Mouse (Mus musculus): ENCODE measurements around the gene Terf2ip. TPM values are rescaled to one million over a fixed set of nuclear protein-coding genes. Genes with fewer than 3 reads are reported as not detected.

The Terf2ip gene
- total and polyA plus RNA-seq, 3 experiments = 9.4 to 13.7 (median 12.4) TPM

DNA sequence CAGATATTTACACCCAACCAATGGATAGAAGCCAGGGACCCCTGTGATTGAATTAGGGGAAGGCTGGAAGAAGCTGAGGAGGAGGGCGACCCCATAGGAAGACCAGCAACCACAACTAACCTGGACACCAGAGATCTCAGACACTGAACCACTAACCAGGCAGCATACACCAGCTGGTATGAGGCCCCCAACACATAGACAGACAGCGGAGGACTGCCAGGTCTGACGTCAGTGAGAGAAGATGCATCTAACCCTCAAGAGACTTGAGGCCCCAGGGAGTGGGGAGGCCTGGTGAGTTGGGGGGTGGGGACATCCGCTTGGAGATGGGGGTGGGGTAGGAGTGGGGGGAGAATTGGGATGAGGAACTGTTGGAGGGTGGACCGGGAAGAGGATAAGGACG is 19.5 kb downstream of the Terf2ip start:
- Histone ChIP-seq H3K79me2 (replicated peaks; ENCODE audit: control insufficient read depth, extremely low read depth, insufficient read depth, poor library complexity, severe bottlenecking) (no peaks in the 10 kb centered on the region; the same call in 1 of the 2 replicates), H3K4me3 (replicated peaks in 1 of 3; ENCODE audit: low read depth in 2 of 3, low read length in 2 of 3, poor library complexity in 1 of 3) (peak overlapping the region; percentile 10 to 47 (median 28)), H3K4me1 (ENCODE audit: control insufficient read depth in 1 of 2, insufficient read depth in 2 of 2) (peaks cover 4 to 28% of the 10 kb centered on the region in 2 experiments; a peak in 3 of 4 replicates), H3K27me3 (replicated peaks) (no peaks in the 10 kb centered on the region), H3K4me2 (ENCODE audit: insufficient read depth, low read depth, poor library complexity, severe bottlenecking) (peak overlapping the region; percentile 57), H3K9me3 (replicated peaks; ENCODE audit: low read length) (no peaks in the 10 kb centered on the region), H3K27ac (ENCODE audit: insufficient read depth, low read depth) (0 out of 2 replicates have a peak overlapping the region, but pooled peaks have one; percentile 1), H3K9ac (ENCODE audit: insufficient read depth, low read depth) (peak overlapping the region; percentile 11), H3K36me3 (replicated peaks in 1 of 2; ENCODE audit: control insufficient read depth in 1 of 2, insufficient read depth in 1 of 2, low read length in 1 of 2) (peaks cover 0 to 19% of the 10 kb centered on the region in 2 experiments)
- TF ChIP-seq PAX5 (IDR thresholded peaks at IDR 0.05; ENCODE audit: low read length) (no peak), CHD2 (IDR thresholded peaks at IDR 0.05; ENCODE audit: low read length) (peak; percentile 81), SIN3A (IDR thresholded peaks at IDR 0.05; ENCODE audit: low read length) (no peak; the same call in 1 of the 2 replicates), POLR2A (IDR thresholded peaks at IDR 0.05; ENCODE audit: low read depth, low read length) (peak; percentile 46; the same call in 1 of the 2 replicates), TCF12 (IDR thresholded peaks at IDR 0.05; ENCODE audit: low read depth, low read length) (peak; percentile 51; the same call in 1 of the 2 replicates), MAZ (IDR thresholded peaks at IDR 0.05; ENCODE audit: low read depth, low read length) (peak; percentile 72; the same call in 1 of the 2 replicates), HCFC1 (IDR thresholded peaks at IDR 0.05; ENCODE audit: low read depth, low read length) (peak; percentile 28), ETS1 (conservative IDR thresholded peaks at IDR 0.05; ENCODE audit: low read depth, low read length) (peak; percentile 75)
- in situ Hi-C loops (cut with MboI; ENCODE audit: low pct_ligation_motif_present, low pct_unique_long_range_greater_than_20kb, low sequenced_read_pairs) = no loop called here
- peak; percentile 70 for DNase-seq (ENCODE audit: extremely low read depth)
- dilution Hi-C loops (cut with MboI; ENCODE audit: extremely low pct_ligation_motif_present, extremely low pct_unique_long_range_greater_than_20kb, low sequenced_read_pairs) = no loop called here

DNA sequence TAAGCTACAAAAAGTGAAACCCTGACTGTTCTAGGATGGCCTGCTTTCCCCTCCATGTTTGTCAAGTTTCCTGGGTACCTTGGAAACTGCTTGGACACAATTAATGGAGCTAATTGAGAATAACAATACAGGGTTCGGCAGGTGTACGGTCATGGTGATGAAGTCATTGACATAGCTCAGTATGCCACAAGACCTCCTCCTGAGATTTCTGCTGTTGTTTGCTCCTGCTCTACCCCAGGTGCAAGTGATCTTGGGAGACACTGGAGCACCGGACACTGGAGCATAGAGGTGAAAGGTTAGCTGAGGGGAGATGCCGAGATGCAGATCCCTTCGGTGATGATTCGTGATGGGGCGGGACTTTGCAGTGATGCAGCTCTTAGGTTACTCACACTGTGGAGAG is 21.9 kb downstream of the Terf2ip start:
- Histone ChIP-seq H3K9me3 (replicated peaks; ENCODE audit: low read length) (no peaks in the 10 kb centered on the region), H3K4me3 (replicated peaks in 1 of 3; ENCODE audit: low read depth in 2 of 3, low read length in 2 of 3, poor library complexity in 1 of 3) (no peak overlapping the region), H3K27me3 (replicated peaks) (no peaks in the 10 kb centered on the region), H3K4me2 (ENCODE audit: insufficient read depth, low read depth, poor library complexity, severe bottlenecking) (no peak overlapping the region), H3K4me1 (ENCODE audit: control insufficient read depth in 1 of 2, insufficient read depth in 2 of 2) (peaks cover 4 to 22% of the 10 kb centered on the region in 2 experiments; a peak in 3 of 4 replicates), H3K79me2 (replicated peaks; ENCODE audit: control insufficient read depth, extremely low read depth, insufficient read depth, poor library complexity, severe bottlenecking) (no peaks in the 10 kb centered on the region; the same call in 1 of the 2 replicates), H3K27ac (ENCODE audit: insufficient read depth, low read depth) (no peak overlapping the region), H3K36me3 (replicated peaks in 1 of 2; ENCODE audit: control insufficient read depth in 1 of 2, insufficient read depth in 1 of 2, low read length in 1 of 2) (peaks cover 0 to under 1% of the 10 kb centered on the region in 2 experiments), H3K9ac (ENCODE audit: insufficient read depth, low read depth) (no peak overlapping the region)
- TF ChIP-seq CTCF (conservative IDR thresholded peaks at IDR 0.05 in 1 of 2, IDR thresholded peaks at IDR 0.05 in 1 of 2; ENCODE audit: low read depth in 2 of 2, low read length in 2 of 2) = no peak
- TF ChIP-seq ZNF384 (IDR thresholded peaks at IDR 0.05; ENCODE audit: low read depth, low read length) = no peak
- TF ChIP-seq MAX (IDR thresholded peaks at IDR 0.05; ENCODE audit: low read length) = no peak
- no peak for TF ChIP-seq ZC3H11A (IDR thresholded peaks at IDR 0.05; ENCODE audit: low read depth, low read length)
- TF ChIP-seq NELFE (IDR thresholded peaks at IDR 0.05; ENCODE audit: low read depth, low read length) = no peak
- no peak for TF ChIP-seq IRF4 (IDR thresholded peaks at IDR 0.05; ENCODE audit: low read depth, low read length)
- TF ChIP-seq TBP (conservative IDR thresholded peaks at IDR 0.05; ENCODE audit: low read depth, low read length) = no peak
- no peak for TF ChIP-seq UBTF (IDR thresholded peaks at IDR 0.05; ENCODE audit: low read depth, low read length)
- TF ChIP-seq MEF2A (IDR thresholded peaks at IDR 0.05; ENCODE audit: borderline replicate concordance, low read depth, low read length) = no peak
- TF ChIP-seq MXI1 (IDR thresholded peaks at IDR 0.05; ENCODE audit: low read depth, low read length) = no peak
- TF ChIP-seq KAT2A (IDR thresholded peaks at IDR 0.05; ENCODE audit: insufficient replicate concordance, low read length) = no peak
- no peak for TF ChIP-seq TCF12 (IDR thresholded peaks at IDR 0.05; ENCODE audit: low read depth, low read length)
- TF ChIP-seq MAFK (IDR thresholded peaks at IDR 0.05; ENCODE audit: insufficient replicate concordance, low read length) = no peak
- no peak for TF ChIP-seq NRF1 (IDR thresholded peaks at IDR 0.05; ENCODE audit: low read depth, low read length)
- TF ChIP-seq EP300 (IDR thresholded peaks at IDR 0.05; ENCODE audit: low read length) = no peak
- TF ChIP-seq ZMIZ1 (IDR thresholded peaks at IDR 0.05; ENCODE audit: low read depth, low read length) = no peak
- TF ChIP-seq SIN3A (IDR thresholded peaks at IDR 0.05; ENCODE audit: low read length) = no peak
- no peak for DNase-seq (ENCODE audit: extremely low read depth)
- in situ Hi-C loops (cut with MboI; ENCODE audit: low pct_ligation_motif_present, low pct_unique_long_range_greater_than_20kb, low sequenced_read_pairs) (no loop called here), dilution Hi-C loops (cut with MboI; ENCODE audit: extremely low pct_ligation_motif_present, extremely low pct_unique_long_range_greater_than_20kb, low sequenced_read_pairs) (no loop called here)
